Mouse (Mus musculus) stomach, postnatal 0 days (tissue): ENCODE measurements around the gene Rgl2.

Experiments used
- CTCF ChIP-seq: IDR thresholded peaks from 2 replicates; pipeline ENCODE4 v1.5.1; 2016; ENCODE audit warnings: antibody characterized with exemption, low read depth, mild to moderate bottlenecking, moderate library complexity
- EP300 ChIP-seq: optimal IDR thresholded peaks from 2 replicates; pipeline ENCODE3; 2016; ENCODE audit warnings: antibody characterized with exemption

GRCm38 (mm10) chr17:33891357-33891756 is 38.0 kb upstream of the Rgl2 start:
- no peak for TF ChIP-seq EP300
- no peak for TF ChIP-seq CTCF
